Mouse (Mus musculus) megakaryocyte, adult 5-6 weeks (primary cell): ENCODE measurements around the gene Ubac2. TPM values are rescaled to one million over a fixed set of nuclear protein-coding genes. Genes with fewer than 3 reads are reported as not detected.
A peak's percentile ranks its signal among the peaks of the same experiment; 100 is the strongest.

ENCODE experiments used
- ATAC-seq: 2 replicates; pipeline ENCODE4 v1.8.0; 2016; ENCODE audit warnings: mild to moderate bottlenecking, inconsistent platforms; ENCODE audit not compliant: poor library complexity, severe bottlenecking
- total RNA-seq, 2 experiments: library from RNA; stranded (forward) in 1 of 2; stranded (reverse) in 1 of 2; fragments of 153-499, 151-499 nt in 1 of 2; fragments of 221-1000, 200-1000 nt in 1 of 2; gene quantifications; 2 replicates each; pipeline versions ENCODE4 v1.2.3 to v1.2.4; 2015 to 2017

The Ubac2 gene
- total RNA-seq, 2 experiments from 2014 or later = 19.3 to 34.2 TPM

DNA sequence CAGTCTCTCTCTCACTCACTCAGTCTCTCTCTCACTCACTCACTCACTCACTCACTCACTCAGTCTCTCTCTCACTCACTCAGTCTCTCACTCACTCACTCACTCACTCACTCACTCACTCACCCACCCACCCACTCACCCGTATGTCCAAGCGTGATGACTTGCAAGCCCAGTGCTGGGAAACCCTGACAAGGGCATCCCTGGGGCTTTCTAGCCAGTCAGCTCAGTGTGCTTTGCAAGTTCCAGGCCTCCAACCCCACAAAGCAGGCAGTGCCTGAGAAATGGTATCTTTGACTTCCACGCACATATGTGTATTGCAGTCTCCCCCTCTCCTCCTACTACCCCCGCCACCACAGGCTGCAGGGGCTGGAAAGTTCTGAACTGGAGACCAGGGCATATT, 43.6 kb downstream of the Ubac2 start:
- ATAC-seq = no peak

- ATAC-seq = peak; percentile 38; the same call in 1 of the 2 replicates
Measured at GRCm38 (mm10) chr14:121922731-121923130, 44.3 kb downstream of the Ubac2 start.

DNA sequence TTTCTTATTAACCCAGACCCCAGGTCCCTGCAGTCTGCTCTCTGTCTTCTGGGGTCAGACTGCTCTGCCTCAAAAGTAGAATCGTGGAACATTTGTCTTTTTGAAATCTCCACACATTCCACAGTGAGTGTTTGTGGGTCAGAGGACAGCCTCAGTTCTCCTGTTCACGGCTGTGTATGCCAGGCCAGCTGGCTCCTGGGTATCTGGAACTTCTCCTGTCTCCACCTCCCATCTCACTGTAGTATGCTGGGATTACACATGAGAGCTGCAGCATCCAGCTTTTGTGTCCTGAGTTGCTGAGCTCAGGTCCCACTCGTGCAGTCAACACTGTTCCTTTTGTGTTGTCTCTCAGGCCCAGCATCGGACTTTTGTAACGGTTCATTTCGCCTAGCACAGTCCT, 46.5 kb downstream of the Ubac2 start:
- ATAC-seq = no peak

DNA sequence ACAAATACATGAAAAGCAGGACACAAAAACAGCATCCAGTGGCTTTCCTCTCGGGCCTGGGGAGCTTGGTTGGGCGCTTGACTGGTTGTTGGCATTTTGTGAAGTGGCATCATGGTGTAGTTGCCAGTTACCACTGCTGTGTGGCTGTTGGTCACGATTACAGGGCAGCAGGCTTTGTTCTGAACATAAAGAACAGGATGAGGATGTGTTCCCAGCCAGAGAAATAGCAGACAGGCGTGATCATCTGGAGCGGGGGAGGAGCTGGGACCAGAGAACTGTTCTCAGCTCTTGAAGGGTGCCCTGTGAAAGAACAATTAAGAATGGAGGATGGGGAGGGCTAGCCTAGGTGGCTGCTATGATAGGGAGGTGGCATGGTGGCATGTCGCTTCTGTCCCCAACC, 48.5 kb downstream of the Ubac2 start:
- ATAC-seq = no peak

DNA sequence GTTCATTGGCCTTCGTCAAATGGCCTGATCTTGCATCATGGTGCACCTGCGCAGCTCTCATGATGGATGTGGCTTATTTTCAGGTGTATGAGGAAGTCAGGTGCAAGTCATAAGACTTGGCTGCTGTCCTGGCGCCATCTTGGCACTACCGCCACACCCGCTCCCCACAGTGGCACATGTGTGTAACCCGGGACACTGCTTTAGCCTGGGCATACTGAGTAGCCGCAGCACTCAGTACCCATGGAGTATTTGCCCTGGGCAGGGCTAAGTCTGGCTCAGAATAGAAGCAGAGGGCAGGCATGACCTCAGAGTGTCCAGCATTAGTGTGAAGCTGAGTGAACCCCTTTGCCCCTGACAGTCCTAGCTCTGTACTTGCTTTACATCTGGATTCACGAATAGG, 49.0 kb downstream of the Ubac2 start:
- ATAC-seq = no peak

- ATAC-seq = peak; percentile 47
Measured at GRCm38 (mm10) chr14:121928375-121929137, 50.1 kb downstream of the Ubac2 start.

GRCm38 (mm10) chr14:121929243-121929951, 51.0 kb downstream of the Ubac2 start:
- ATAC-seq = peak; percentile 59

GRCm38 (mm10) chr14:121930731-121931383, 52.4 kb downstream of the Ubac2 start:
- ATAC-seq = peak; percentile 39

DNA sequence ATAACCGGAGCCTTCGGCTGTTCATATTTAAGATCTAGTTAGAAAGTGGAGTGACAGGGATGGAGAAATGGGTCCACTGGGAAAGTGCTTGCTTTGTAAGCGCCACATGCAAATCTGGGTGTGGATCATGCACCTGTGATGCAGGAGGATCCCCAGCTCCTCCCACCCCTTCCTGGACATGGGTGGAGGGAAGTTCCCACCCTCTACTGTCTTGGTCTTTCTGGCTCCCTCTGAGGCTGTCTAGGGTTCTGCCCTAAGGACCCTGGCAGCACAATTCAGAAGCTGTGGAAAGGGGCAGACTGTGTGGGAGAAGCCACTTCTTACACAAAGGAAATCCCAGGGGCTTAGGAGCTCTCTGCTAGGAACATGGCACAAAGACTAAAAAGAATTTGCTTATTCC, 53.2 kb downstream of the Ubac2 start:
- no peak for ATAC-seq

GRCm38 (mm10) chr14:121932180-121932579, 53.8 kb downstream of the Ubac2 start:
- no peak for ATAC-seq

DNA sequence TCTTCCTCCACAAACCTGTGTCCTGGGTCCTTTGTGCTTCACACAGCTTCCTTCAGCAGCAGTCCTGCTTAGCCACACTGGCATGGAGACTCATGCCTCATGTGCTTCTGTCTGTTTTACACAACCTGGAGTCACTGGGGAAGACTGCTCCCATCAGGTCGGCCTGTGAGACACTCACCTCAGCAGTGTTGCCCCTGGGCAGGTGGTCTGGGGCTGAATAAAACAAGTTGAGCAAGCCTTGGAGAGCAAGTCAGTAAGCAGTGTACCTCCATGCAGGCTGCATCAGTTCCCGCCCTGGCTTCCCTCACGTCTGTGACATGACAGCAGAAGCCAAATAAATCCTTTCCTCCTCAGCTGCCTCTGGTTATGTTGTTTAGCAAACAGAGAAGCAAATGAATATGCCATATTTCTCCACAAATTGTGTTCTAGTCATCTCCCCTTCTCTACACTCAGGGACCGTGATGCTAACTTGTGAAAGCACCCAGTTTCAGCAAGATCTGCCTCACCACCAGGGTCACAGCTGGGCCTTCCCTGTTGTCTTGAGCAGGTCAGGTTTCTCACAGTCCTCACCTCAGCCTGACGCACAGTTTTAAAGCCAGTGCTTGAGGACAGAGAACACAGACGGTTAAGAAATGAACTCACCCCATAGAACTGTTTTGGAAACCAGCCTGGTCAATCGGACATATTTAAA, 55.6 kb downstream of the Ubac2 start:
- ATAC-seq = peak; percentile 3; the same call in 1 of the 2 replicates

- ATAC-seq = peak; percentile 47
Measured at GRCm38 (mm10) chr14:121934597-121934946, 56.2 kb downstream of the Ubac2 start.

DNA sequence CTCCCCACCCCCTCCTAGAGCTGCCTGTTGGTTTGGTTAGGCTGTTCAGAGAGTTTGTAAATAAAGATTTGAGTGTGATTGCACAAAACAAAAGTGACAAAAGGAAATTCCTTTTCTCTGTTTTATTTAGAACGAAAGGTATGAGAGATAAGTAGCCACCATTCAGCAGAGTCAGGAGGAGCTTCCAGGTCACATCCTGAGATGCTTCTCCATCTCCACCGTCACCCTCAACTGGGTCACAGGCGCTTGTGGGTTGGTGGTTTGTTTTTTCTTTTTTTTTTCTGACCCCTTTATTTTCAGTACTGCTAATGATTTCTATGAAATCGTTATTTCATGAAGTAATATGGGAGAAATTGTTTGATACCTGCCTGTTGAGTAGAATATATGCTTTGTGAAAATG, 57.9 kb downstream of the Ubac2 start:
- ATAC-seq = no peak

- ATAC-seq = no peak
Measured at GRCm38 (mm10) chr14:121936856-121937255, 58.4 kb downstream of the Ubac2 start.

GRCm38 (mm10) chr14:121937601-121938255, 59.3 kb downstream of the Ubac2 start:
- ATAC-seq = peak; percentile 48

DNA sequence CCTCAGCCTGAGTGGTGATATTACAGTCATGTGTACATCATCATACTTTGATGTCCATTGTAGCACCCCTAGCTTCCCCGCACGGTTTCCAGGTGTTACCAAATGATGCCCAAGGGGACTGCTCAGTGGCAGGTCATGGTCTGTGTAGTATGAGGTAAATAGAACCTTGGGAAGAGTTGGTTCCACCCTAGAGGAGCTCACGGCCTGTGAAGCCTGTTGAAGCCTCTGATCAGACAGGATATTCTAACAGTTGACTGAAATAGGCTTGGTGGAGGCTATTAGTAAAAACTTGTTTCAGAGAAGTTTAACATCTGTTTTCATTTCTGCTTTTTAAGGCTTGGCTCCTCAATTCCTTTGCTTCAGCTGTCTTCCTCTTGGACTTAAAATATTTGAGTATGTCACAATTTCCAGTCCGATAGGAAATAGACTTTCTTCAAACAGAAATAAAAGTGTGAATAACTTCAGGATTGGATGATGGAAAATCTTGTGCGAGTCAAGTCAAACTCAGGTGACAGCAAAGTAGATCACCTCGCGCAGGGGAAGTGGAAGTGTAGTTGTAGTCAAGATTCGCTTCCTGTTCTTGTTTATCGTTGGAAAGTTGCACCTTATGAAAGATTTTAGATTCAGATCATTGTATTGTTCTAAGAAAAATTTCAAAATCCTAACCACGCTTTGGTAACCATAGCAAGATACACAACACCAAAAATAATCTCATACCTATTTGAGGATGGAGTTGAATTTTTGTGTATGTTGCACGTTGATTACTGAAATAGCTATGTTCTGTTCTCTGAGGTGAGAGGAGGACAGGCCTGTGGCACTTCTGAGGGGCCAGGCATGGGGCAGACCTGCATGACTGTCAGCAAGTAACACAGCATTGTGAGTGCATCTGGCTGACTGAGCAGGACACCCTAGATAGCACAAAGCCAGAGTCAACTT, 60.1 kb downstream of the Ubac2 start:
- peak; percentile 65 for ATAC-seq

DNA sequence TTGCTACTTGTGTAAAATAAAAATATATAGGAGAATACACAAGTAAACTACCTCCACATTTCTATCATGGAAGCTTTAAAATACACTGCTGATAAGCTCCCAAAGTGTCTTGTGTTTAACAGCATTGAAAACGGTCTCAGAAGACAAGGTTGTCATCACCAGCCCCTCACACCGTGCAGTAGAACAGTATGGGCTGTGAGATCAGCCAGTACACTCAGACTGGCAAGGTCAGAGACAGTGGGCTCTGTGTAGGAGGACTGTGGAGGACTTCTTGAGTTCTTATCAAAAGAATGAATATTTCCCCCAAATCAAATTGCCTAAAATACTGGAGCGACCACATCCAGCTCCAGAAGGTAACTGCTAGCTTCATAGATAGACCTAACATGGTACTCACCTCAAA, 61.2 kb downstream of the Ubac2 start:
- ATAC-seq = no peak

- no peak for ATAC-seq
Measured at GRCm38 (mm10) chr14:121946131-121946530, 67.7 kb downstream of the Ubac2 start.

DNA sequence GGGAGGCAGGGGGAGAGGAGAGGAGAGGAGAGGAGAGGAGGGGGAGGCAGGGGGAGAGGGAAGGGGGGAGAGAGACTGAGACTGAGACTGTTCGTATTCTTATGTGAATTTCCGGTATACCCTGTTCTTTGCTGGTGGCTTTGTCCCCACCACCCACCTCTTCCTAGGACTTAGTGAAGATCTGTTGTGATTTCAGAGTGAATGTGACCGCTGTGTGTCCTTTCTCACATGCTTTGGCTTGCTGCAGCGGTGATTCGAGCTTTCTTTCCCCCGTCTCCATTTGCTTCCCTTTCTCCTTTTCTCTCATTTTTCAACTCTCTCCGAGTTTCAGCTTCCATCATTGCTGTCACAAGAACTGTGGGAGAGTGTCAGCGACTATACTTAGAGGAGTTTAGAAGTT, 68.3 kb downstream of the Ubac2 start:
- no peak for ATAC-seq
